Mouse (Mus musculus): ENCODE results near the gene Olfr341. TPM values are rescaled to one million over a fixed set of nuclear protein-coding genes. Genes with fewer than 3 reads are reported as not detected.

Gene Olfr341
- total RNA-seq (2023), result not detected

GRCm38 (mm10) chr2:36482368-36482767 is at the start of gene Olfr341:
Olfr341 (minus strand) TSS chr2:36482468.

GRCm38 (mm10) chr2:36524698-36525097 is 42.4 kb upstream of the Olfr341 start, which contains the start of gene Olfr342:
Olfr342 (plus strand) TSS chr2:36524998.

GRCm38 (mm10) chr2:36452287-36452686 is 30.0 kb downstream of the Olfr341 start, which contains the start of gene Olfr340:
Olfr340 (plus strand) TSS chr2:36452587.

Other genes starting within 250 kb of the Olfr341 start
- not detected for gene Olfr338, start 108.9 kb downstream of the Olfr341 start, total RNA-seq (2023)
- gene Olfr339, start 63.5 kb downstream of the Olfr341 start, total RNA-seq (2023), result not detected
- gene Olfr340, start 29.9 kb downstream of the Olfr341 start, total RNA-seq (2023), result not detected
- gene Olfr342, start 42.5 kb upstream of the Olfr341 start, total RNA-seq (2023), result not detected
- not detected for gene Olfr344, start 84.2 kb upstream of the Olfr341 start, total RNA-seq (2023)
- gene Olfr345, start 157.6 kb upstream of the Olfr341 start, total RNA-seq (2023), result not detected
- not detected for gene Olfr346, start 203.3 kb upstream of the Olfr341 start, total RNA-seq (2023)
- not detected for gene Olfr347, start 249.4 kb upstream of the Olfr341 start, total RNA-seq (2023)

All from monocyte, adult 59 days (primary cell).